Mouse (Mus musculus): ENCODE results near the gene Mllt10. TPM values are rescaled to one million over a fixed set of nuclear protein-coding genes. Genes with fewer than 3 reads are reported as not detected.

Gene Mllt10
- polyA plus RNA-seq, 2 experiments = 33.4 to 52.7 TPM

GRCm38 (mm10) chr2:18165511-18165910, 110.5 kb downstream of the Mllt10 start:
- Histone ChIP-seq H3K27me3 (ENCODE audit: control insufficient read depth, insufficient read depth, low read length) (no peaks in the 10 kb centered on the region), H3K27ac (replicated peaks; ENCODE audit: low read depth, low read length) (no peak overlapping the region), H3K9ac (ENCODE audit: low read depth, low read length, severe bottlenecking) (no peak overlapping the region), H3K9me3 (ENCODE audit: control insufficient read depth, low read length) (no peaks in the 10 kb centered on the region), H3K4me3 (replicated peaks; ENCODE audit: low read length) (no peak overlapping the region), H3K4me1 (ENCODE audit: control insufficient read depth, insufficient read depth, low read length) (no peaks in the 10 kb centered on the region), H3K36me3 (ENCODE audit: control insufficient read depth, insufficient read depth, low read length) (peaks cover 30% of the 10 kb centered on the region), H3K4me2 (replicated peaks; ENCODE audit: low read depth, low read length, severe bottlenecking) (no peak overlapping the region)
- ATAC-seq (ENCODE audit: low FRiP score, low read depth) = no peak
- DNase-seq (ENCODE audit: low spot score) = no peak
- 32% methylated on average over 2 of the region's 2 CpGs for WGBS
- no peak for TF ChIP-seq POLR2A (IDR thresholded peaks at IDR 0.05; ENCODE audit: borderline replicate concordance, extremely low read depth, insufficient read depth, insufficient read length)

- H3K27ac ChIP-seq (replicated peaks; ENCODE audit: low read depth, low read length) = no peak overlapping the region
- ATAC-seq (ENCODE audit: low FRiP score, low read depth) = no peak
Measured at GRCm38 (mm10) chr2:18169174-18169948, 114.3 kb downstream of the Mllt10 start.

GRCm38 (mm10) chr2:18175234-18175633, 120.2 kb downstream of the Mllt10 start:
- H3K27ac ChIP-seq (replicated peaks; ENCODE audit: low read depth, low read length) = no peak overlapping the region
- ATAC-seq (ENCODE audit: low FRiP score, low read depth) (no peak), DNase-seq (ENCODE audit: low spot score) (no peak)
- no peak for TF ChIP-seq POLR2A (IDR thresholded peaks at IDR 0.05; ENCODE audit: borderline replicate concordance, extremely low read depth, insufficient read depth, insufficient read length)
- H3K9me3 ChIP-seq (ENCODE audit: control insufficient read depth, low read length) = no peaks in the 10 kb centered on the region
- no peak overlapping the region for H3K4me2 ChIP-seq (replicated peaks; ENCODE audit: low read depth, low read length, severe bottlenecking)
- H3K4me3 ChIP-seq (replicated peaks; ENCODE audit: low read length) = no peak overlapping the region
- 64% methylated on average over 1 of the region's 1 CpGs for WGBS
- no peak overlapping the region for H3K9ac ChIP-seq (ENCODE audit: low read depth, low read length, severe bottlenecking)
- peaks cover 22% of the 10 kb centered on the region for H3K36me3 ChIP-seq (ENCODE audit: control insufficient read depth, insufficient read depth, low read length)
- H3K27me3 ChIP-seq (ENCODE audit: control insufficient read depth, insufficient read depth, low read length) = no peaks in the 10 kb centered on the region
- H3K4me1 ChIP-seq (ENCODE audit: control insufficient read depth, insufficient read depth, low read length) = no peaks in the 10 kb centered on the region

More at GRCm38 (mm10) chr2:18169174-18169948, 114.3 kb downstream of the Mllt10 start:
- TF ChIP-seq POLR2A (IDR thresholded peaks at IDR 0.05; ENCODE audit: borderline replicate concordance, extremely low read depth, insufficient read depth, insufficient read length) = no peak
- Histone ChIP-seq H3K9me3 (ENCODE audit: control insufficient read depth, low read length) (no peaks in the 10 kb centered on the region), H3K9ac (ENCODE audit: low read depth, low read length, severe bottlenecking) (no peak overlapping the region), H3K36me3 (ENCODE audit: control insufficient read depth, insufficient read depth, low read length) (peaks cover 14% of the 10 kb centered on the region), H3K4me3 (replicated peaks; ENCODE audit: low read length) (no peak overlapping the region), H3K4me1 (ENCODE audit: control insufficient read depth, insufficient read depth, low read length) (no peaks in the 10 kb centered on the region), H3K4me2 (replicated peaks; ENCODE audit: low read depth, low read length, severe bottlenecking) (no peak overlapping the region), H3K27me3 (ENCODE audit: control insufficient read depth, insufficient read depth, low read length) (no peaks in the 10 kb centered on the region)
- 89% methylated on average over 1 of the region's 1 CpGs for WGBS
- DNase-seq (ENCODE audit: low spot score) = no peak

- H3K36me3 ChIP-seq (ENCODE audit: control insufficient read depth, insufficient read depth, low read length) = peaks cover 22% of the 10 kb centered on the region
- no peaks in the 10 kb centered on the region for H3K27me3 ChIP-seq (ENCODE audit: control insufficient read depth, insufficient read depth, low read length)
- 68% methylated on average over 3 of the region's 3 CpGs for WGBS
- TF ChIP-seq POLR2A (IDR thresholded peaks at IDR 0.05; ENCODE audit: borderline replicate concordance, extremely low read depth, insufficient read depth, insufficient read length) = no peak
- DNase-seq (ENCODE audit: low spot score) (no peak), ATAC-seq (ENCODE audit: low FRiP score, low read depth) (no peak)
- no peaks in the 10 kb centered on the region for H3K4me1 ChIP-seq (ENCODE audit: control insufficient read depth, insufficient read depth, low read length)
- no peak overlapping the region for H3K4me2 ChIP-seq (replicated peaks; ENCODE audit: low read depth, low read length, severe bottlenecking)
- H3K9ac ChIP-seq (ENCODE audit: low read depth, low read length, severe bottlenecking) = no peak overlapping the region
- no peak overlapping the region for H3K27ac ChIP-seq (replicated peaks; ENCODE audit: low read depth, low read length)
- H3K4me3 ChIP-seq (replicated peaks; ENCODE audit: low read length) = no peak overlapping the region
- no peaks in the 10 kb centered on the region for H3K9me3 ChIP-seq (ENCODE audit: control insufficient read depth, low read length)
Measured at GRCm38 (mm10) chr2:18176235-18176634, 121.2 kb downstream of the Mllt10 start.

- Histone ChIP-seq H3K9ac (ENCODE audit: low read depth, low read length, severe bottlenecking) (no peak overlapping the region), H3K4me2 (replicated peaks; ENCODE audit: low read depth, low read length, severe bottlenecking) (no peak overlapping the region), H3K36me3 (ENCODE audit: control insufficient read depth, insufficient read depth, low read length) (peaks cover 43% of the 10 kb centered on the region), H3K4me3 (replicated peaks; ENCODE audit: low read length) (no peak overlapping the region), H3K4me1 (ENCODE audit: control insufficient read depth, insufficient read depth, low read length) (no peaks in the 10 kb centered on the region), H3K9me3 (ENCODE audit: control insufficient read depth, low read length) (no peaks in the 10 kb centered on the region), H3K27me3 (ENCODE audit: control insufficient read depth, insufficient read depth, low read length) (no peaks in the 10 kb centered on the region), H3K27ac (replicated peaks; ENCODE audit: low read depth, low read length) (no peak overlapping the region)
- 94% methylated on average over 5 of the region's 5 CpGs for WGBS
- no peak for TF ChIP-seq POLR2A (IDR thresholded peaks at IDR 0.05; ENCODE audit: borderline replicate concordance, extremely low read depth, insufficient read depth, insufficient read length)
- ATAC-seq (ENCODE audit: low FRiP score, low read depth) (no peak), DNase-seq (ENCODE audit: low spot score) (no peak)
Measured at GRCm38 (mm10) chr2:18180323-18180722, 125.3 kb downstream of the Mllt10 start.
